Comparison of ENCODE assay signal across 18 mouse cellular contexts in the genomic region with DNA sequence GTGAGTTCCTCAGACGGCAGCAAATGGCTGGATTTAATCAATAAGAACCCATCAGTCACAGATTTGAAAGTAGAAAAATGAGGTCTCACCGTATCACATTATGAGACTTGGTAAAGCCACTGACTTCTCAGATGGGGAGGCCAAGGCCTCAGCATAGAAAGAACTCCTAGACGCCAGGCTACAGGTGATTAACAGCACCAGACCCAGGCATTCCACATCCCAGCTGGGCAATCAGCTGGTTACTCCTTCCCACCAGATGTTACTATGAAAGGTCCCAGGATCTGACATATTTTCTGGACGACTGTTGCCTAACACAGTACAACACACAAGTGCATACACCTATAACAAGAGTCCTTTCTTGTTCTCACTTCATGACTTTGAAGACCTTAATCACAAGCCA. TPM values are rescaled to one million over a fixed set of nuclear protein-coding genes. Genes with fewer than 3 reads are reported as not detected.
DNase-seq lines count a peak whose midpoint lies in the region.
"Had no signal": no experiment of that assay in that cellular context is flagged by ENCODE, and none has a peak within 500 bp of the region (broad histone marks: within the 10 kb centered on the region; RNA-seq: fewer than 3 reads in every experiment).

No protein-coding gene starts in this region.

- no peak overlapping the region for H3K4me3 ChIP-seq in limb, embryonic 10.5 days
- H3K4me3 ChIP-seq: embryonic facial prominence, embryonic 10.5 days; embryonic facial prominence, embryonic 12.5 days; forebrain, embryonic 13.5 days; forebrain, embryonic 15.5 days had no signal

- no peak overlapping the region; the same call in 1 of the 2 replicates for H3K27ac ChIP-seq in limb, embryonic 10.5 days
- H3K27ac ChIP-seq: embryonic facial prominence, embryonic 10.5 days; embryonic facial prominence, embryonic 12.5 days; forebrain, embryonic 13.5 days; forebrain, embryonic 15.5 days had no signal

- intact Hi-C loops in gastrocnemius, postnatal 36 days (cut with DNase I), result no loop called here

- WGBS in limb, embryonic 10.5 days, result 50% methylated on average over 4 of the region's 4 CpGs

- H3K27me3 ChIP-seq in limb, embryonic 10.5 days (ENCODE audit: low read depth, poor library complexity, severe bottlenecking), result peaks cover 47% of the 10 kb centered on the region
- H3K27me3 ChIP-seq: embryonic facial prominence, embryonic 12.5 days; forebrain, embryonic 13.5 days; forebrain, embryonic 15.5 days had no signal

- DNase-seq in embryo, embryonic 11 days, result peak; percentile 24
- no peak for DNase-seq in embryo, embryonic 10.5 days (ENCODE audit: low spot score)
- peak; percentile 67 for DNase-seq in limb, embryonic 10.5 days (ENCODE audit: low spot score)
- DNase-seq in gastrocnemius, postnatal 36 days, result no peak
- no peak for DNase-seq in frontal cortex, postnatal 10 days (ENCODE audit: low spot score in 2 of 2)
- DNase-seq: adrenal gland, adult 2 months; adrenal gland, postnatal 10 days; adrenal gland, postnatal 25 days; cerebellum, adult 11 months; cerebellum, adult 18-20 months; cerebellum, adult 8-10 months; cerebellum, postnatal 10 days; cerebellum, postnatal 25 days; forebrain, postnatal 0 days had no signal

- no peaks in the 10 kb centered on the region for H3K9me3 ChIP-seq in limb, embryonic 10.5 days (replicated peaks)
- H3K9me3 ChIP-seq: embryonic facial prominence, embryonic 10.5 days; embryonic facial prominence, embryonic 12.5 days; forebrain, embryonic 13.5 days; forebrain, embryonic 15.5 days had no signal

- no peaks in the 10 kb centered on the region for H3K36me3 ChIP-seq in limb, embryonic 10.5 days
- H3K36me3 ChIP-seq: embryonic facial prominence, embryonic 10.5 days; embryonic facial prominence, embryonic 12.5 days; forebrain, embryonic 15.5 days had no signal

- peaks cover 28% of the 10 kb centered on the region for H3K4me1 ChIP-seq in limb, embryonic 10.5 days
- H3K4me1 ChIP-seq: embryonic facial prominence, embryonic 10.5 days; embryonic facial prominence, embryonic 12.5 days; forebrain, embryonic 13.5 days; forebrain, embryonic 15.5 days had no signal

RNA-seq across cellular contexts. Expression of a gene that starts 27.8 kb away (rescaled TPM):
- 620 and 625 TPM in 2 replicates for polyA plus RNA-seq in limb, embryonic 10.5 days (2016; fragmentation: Nextera tagmentation; extraction: Ambion mirVana)
- total RNA-seq in gastrocnemius, postnatal 36 days (2021), result 100 to 1,000 TPM; 202 to 210 TPM

Comparison
In these comparisons a context has a peak if more than half of its experiments do, and no peak if none do; other contexts are left out.
1. DNase-seq: peak in embryo, embryonic 11 days (single experiment) and limb, embryonic 10.5 days (single experiment); none in embryo, embryonic 10.5 days (single experiment), gastrocnemius, postnatal 36 days (0 of 2) and frontal cortex, postnatal 10 days (0 of 2).